Mouse (Mus musculus): Measurements from ENCODE around the gene Ppp1r21. TPM values are rescaled to one million over a fixed set of nuclear protein-coding genes. Genes with fewer than 3 reads are reported as not detected.

Ppp1r21 gene
- total RNA-seq, 2 experiments from 2014 or later, result 15.0 to 15.7 TPM

- intact Hi-C loops (cut with DNase I), result no loop called here
Measured at GRCm38 (mm10) chr17:88563611-88564010, 33.7 kb downstream of the Ppp1r21 start.

DNA sequence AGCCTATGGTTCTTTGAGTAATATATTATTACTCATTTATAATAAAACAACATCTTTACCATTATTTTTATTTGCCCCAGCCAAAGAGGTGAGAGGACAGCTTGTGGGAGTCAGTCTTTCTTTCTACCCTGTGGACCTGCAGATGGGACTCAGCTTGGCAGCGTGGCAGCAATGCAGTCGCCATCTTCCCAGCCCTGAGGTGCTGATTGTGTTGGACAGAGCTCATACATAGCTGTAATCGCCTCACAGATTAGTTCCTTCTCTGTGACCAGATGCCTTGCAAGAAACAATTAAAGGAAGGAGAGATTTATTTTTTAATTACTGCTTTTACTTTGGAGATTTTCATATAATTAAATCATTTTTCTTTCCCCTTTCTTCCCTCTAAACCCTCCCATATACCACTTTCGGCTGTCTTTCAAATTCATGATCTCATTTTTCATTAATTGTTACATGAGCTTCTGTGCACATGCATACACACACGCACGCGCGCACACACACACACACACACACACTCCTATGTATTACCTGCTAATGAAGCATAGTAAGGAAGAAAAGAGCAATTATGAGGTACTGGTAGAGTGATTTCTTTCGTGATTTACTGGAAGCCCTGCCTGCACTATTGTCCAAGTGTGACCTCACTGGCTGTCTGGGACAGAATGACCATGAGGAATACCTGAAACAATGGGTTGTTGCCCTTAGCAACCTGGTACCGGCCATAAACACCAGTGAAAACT is 40.1 kb downstream of the Ppp1r21 start:
- intact Hi-C loops (cut with DNase I), result no loop called here
- no peak for DNase-seq

More at GRCm38 (mm10) chr17:88563611-88564010, 33.7 kb downstream of the Ppp1r21 start:
- no peak for DNase-seq

GRCm38 (mm10) chr17:88570784-88571183 is 40.9 kb downstream of the Ppp1r21 start:
- intact Hi-C loops (cut with DNase I), result no loop called here
- no peak for DNase-seq

DNA sequence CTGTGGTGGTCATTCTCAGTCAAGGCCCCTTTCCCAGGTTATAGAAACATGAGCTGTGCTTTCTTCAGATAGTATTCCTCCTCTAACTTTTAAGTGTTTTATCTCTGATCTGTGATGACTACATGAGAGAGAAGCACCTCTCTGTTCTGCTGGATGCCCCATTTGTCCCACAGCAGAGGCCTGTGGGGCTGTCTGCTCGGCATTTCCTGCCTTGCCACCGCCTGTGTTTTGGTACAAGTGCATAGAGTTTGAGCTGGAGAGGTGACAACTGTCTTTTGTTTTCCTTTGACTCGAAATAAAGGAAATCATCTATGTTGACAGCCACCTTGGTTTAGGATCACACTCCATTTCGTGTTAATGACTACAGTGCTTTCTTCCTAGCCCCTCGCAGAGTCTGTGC is 44.9 kb downstream of the Ppp1r21 start:
- intact Hi-C loops (cut with DNase I), result no loop called here
- no peak for DNase-seq

GRCm38 (mm10) chr17:88578522-88579242 is 48.8 kb downstream of the Ppp1r21 start:
- intact Hi-C loops (cut with DNase I), result no loop called here
- DNase-seq, result no peak

GRCm38 (mm10) chr17:88580556-88580955 is 50.6 kb downstream of the Ppp1r21 start:
- intact Hi-C loops (cut with DNase I), result no loop called here
- peak; percentile 15 to 24 for DNase-seq

GRCm38 (mm10) chr17:88581511-88582021 is 51.6 kb downstream of the Ppp1r21 start:
- intact Hi-C loops (cut with DNase I), result no loop called here
- peak; percentile 15 to 25 for DNase-seq

DNA sequence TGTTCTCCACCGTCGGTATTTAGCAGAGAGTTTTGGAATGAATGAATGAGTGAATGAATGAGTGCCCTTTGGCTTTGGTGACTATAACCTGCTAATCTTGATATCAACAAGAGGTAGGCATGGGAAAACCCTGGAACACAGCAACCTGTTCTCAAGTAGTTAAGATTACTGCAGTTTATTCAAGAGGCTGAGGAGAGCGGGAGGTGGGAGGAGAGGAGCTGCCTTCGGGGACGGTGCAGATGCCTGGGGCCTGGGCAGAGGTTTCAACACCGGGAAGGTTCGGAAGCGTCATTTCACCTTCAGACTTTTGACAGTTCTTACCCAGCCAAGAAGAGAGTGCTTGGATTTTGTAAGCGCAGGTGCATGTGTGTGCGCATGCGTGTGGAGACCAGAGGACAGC is 53.1 kb downstream of the Ppp1r21 start:
- no peak for DNase-seq
- intact Hi-C loops (cut with DNase I), result no loop called here

DNA sequence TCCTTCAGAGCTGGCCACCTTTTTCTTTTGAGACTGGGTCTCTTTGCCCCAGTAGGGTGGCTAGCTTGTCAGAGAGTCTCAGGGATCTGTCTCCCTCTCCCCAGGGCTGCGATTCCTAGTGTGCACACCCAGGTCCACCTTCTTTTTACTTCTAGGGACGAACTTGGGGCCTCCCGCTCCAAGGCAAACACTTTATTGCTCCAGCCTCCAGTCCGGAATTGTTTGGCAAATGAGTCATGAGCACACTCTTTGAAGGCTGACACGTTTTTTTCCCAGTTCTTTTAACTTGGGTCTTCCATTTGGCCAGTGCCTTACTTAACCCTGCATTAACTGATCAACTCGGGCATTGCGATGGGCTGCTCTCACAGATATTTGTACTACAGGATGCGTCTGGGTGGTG is 53.5 kb downstream of the Ppp1r21 start:
- intact Hi-C loops (cut with DNase I), result no loop called here
- DNase-seq, result no peak

DNA sequence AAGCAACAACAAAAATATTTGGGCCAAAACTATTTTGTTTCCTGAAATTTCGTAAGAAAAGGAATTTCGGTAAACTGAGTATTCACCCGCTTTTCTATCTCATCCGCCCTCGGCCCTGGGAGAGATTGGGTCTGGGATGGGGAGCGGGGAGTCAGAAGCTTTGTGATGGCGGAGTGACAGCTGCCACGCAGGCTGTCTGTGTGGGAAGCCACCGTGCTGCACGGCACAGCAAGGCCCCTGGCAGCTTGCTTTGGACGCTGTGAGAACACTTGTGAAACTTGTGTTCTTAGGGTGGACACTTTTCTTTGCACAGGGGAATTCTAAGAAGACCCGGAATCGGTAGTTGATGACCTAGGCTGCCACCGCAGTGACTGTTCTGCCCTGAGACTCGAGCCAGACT is 57.5 kb downstream of the Ppp1r21 start:
- intact Hi-C loops (cut with DNase I), result no loop called here
- no peak for DNase-seq

DNA sequence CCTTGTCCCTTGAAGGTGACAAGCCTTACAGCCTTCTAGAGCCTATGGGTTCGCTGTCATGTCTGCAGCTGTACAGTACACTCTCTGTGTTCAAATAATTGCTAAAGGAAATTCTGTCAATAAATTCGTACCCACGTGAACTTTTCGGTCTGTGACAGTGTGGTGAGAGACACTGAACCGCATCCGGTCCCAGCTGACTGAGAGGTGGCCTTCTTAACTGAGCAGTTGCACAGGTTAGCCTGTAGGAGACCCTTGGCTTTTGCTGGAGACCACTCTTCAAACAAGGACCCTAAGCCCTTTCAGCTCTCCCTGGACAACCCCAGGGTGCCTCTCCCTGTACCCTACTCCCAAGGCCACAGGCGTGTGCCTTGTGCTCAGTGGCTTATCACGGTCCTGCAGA is 58.3 kb downstream of the Ppp1r21 start:
- intact Hi-C loops (cut with DNase I), result no loop called here
- DNase-seq, result no peak

- intact Hi-C loops (cut with DNase I), result no loop called here
- no peak for DNase-seq
Measured at GRCm38 (mm10) chr17:88590251-88590650, 60.3 kb downstream of the Ppp1r21 start.

DNA sequence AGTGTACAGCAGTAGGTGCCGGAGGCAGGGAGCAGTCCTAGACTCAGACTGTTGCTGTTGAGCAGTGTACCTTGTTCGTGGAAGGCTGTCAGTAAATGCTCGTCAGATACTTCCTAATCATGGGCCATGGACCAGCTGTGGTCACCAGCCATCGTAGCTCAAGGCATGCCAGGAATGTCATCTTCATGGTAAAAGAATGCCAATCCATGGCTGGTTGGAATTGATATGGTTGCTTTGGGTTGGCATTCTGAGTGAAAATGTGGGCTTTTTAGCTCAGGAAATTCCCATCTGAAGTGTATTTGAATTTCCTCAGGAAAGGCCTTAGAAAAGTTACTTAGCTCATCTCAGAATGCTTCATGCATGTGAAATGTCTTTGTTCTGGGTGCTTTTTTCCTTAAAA is 65.2 kb downstream of the Ppp1r21 start:
- DNase-seq, result no peak
- intact Hi-C loops (cut with DNase I), result no loop called here

GRCm38 (mm10) chr17:88596068-88596467 is 66.2 kb downstream of the Ppp1r21 start:
- DNase-seq, result no peak
- intact Hi-C loops (cut with DNase I), result loop anchor here (2.0 kb wide), 2 partner anchors 37 to 45 kb away; no protein-coding TSS in a partner anchor

GRCm38 (mm10) chr17:88596544-88597221 is 66.8 kb downstream of the Ppp1r21 start:
- intact Hi-C loops (cut with DNase I), result loop anchor here (2.0 kb wide), 2 partner anchors 38 to 44 kb away; no protein-coding TSS in a partner anchor
- DNase-seq, result peak in 1 of 2 experiments; percentile 12

DNA sequence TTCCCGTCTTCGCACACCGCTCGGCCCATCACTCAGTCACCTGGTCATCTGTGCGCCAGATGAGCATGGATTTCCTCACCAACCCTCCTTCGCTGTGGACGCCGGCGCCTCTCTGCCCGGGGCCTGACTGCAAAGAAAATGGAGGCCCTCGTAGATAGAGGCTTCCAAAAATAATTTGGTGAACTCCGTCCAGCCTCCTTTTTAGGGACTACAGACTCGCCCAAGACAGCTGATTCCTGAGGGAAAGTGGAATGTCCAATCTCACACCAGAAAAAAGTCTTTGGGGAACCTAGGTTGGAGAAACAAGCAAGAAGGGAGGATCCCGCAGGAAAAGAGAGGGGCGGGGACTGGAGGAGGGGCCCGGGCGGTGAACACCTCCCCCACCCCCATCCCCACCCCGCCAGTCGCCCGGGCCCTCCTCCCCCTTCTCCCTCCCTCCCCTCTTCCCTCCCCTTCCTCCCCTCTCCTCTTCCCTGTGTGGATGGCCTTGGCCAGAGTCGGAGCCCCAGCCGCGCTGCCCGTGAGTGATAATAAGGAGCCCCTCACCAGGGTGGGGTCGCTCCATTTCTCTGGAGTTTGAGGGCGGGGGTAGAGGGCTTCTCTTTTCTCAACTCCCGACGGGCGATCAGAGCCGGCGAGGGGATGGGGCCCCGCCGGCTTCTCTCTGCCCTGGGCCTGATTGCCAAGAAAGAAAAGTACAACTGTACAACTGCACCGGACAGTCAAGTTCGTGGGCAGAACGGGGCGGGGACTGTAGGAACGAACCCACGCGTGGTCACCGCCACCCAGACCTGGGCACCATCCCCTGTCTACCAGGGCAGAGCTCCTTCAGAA is 67.5 kb downstream of the Ppp1r21 start, which contains the start of gene Ston1:
Gene Ston1 (plus strand): TSS at position 463 of the 834 bp plus-strand sequence.
- intact Hi-C loops (cut with DNase I), result loop anchor here (2.0 kb wide), 2 partner anchors 39 to 43 kb away; no protein-coding TSS in a partner anchor
- DNase-seq, result peak; percentile 85 to 87

GRCm38 (mm10) chr17:88598056-88598420 is 68.1 kb downstream of the Ppp1r21 start:
- no peak for DNase-seq
- intact Hi-C loops (cut with DNase I), result no loop called here

- intact Hi-C loops (cut with DNase I), result no loop called here
Measured at GRCm38 (mm10) chr17:88598570-88599368, 68.9 kb downstream of the Ppp1r21 start.

DNA sequence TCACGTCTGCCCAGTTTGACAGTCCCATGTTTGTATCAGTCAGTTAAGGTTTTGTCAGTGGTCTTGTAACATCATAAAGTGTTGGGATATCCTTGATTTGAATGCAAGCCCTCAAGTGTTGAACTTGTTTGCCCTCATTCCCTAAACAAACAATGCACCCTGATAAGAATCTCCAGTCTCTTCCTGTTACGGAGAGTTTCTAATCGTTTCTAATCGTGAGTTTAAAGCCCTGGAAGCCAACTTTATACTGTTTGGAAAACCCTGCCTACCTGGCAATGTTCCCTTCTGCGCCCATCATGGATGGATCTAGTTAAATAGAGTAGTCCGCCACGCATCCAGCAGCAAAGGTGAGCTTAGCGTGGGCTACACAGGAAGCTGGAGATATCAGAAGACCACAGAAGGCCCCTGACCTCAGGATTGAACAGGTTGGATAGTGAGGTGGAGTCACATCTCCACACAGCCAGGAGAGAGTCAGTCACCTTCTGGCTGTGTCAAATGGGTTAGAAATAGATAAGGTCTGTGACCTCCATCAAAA is 70.6 kb downstream of the Ppp1r21 start:
- intact Hi-C loops (cut with DNase I), result loop anchor here (2.0 kb wide), 1 partner anchor 24 kb away; no protein-coding TSS in a partner anchor
- no peak for DNase-seq

More at GRCm38 (mm10) chr17:88598570-88599368, 68.9 kb downstream of the Ppp1r21 start:
- peak; percentile 24 for DNase-seq

Data from heart, postnatal 10 days (tissue).